Mouse (Mus musculus): Measurements from ENCODE around the gene Pdzd7. TPM values are rescaled to one million over a fixed set of nuclear protein-coding genes. Genes with fewer than 3 reads are reported as not detected.
A peak's percentile ranks its signal among the peaks of the same experiment; 100 is the strongest.

Pdzd7 gene
- total and polyA plus RNA-seq, 3 experiments: 0.17 to 0.20 TPM; not detected in 1

DNA sequence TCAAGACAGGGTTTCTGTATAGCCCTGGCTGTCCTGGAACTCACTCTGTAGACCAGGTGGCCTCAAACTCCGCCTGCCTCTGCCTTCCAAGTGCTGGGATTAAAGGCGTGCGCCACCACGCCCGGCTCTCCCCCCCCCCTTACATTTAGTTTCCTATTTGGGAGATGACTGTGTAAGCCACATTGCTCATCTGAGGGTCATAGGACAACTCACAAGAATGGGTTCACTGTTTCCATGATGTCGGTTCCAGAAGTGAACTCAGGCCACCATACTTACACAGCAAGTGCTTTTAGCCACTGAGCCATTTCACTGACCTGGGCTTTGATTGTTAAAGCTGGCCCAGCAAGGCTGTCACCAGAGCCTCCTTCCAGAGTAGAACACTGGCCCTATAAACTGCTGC, 68.4 kb downstream of the Pdzd7 start:
- Histone ChIP-seq H3K27me3 (replicated peaks) (no peaks in the 10 kb centered on the region), H3K27ac (ENCODE audit: insufficient read depth, low read depth) (peak overlapping the region; percentile 15), H3K4me3 (replicated peaks in 1 of 3; ENCODE audit: low read depth in 2 of 3, low read length in 2 of 3, poor library complexity in 1 of 3) (no peak overlapping the region), H3K9ac (ENCODE audit: insufficient read depth, low read depth) (no peak overlapping the region), H3K79me2 (replicated peaks; ENCODE audit: control insufficient read depth, extremely low read depth, insufficient read depth, poor library complexity, severe bottlenecking) (no peaks in the 10 kb centered on the region), H3K9me3 (replicated peaks; ENCODE audit: low read length) (no peaks in the 10 kb centered on the region), H3K36me3 (replicated peaks in 1 of 2; ENCODE audit: control insufficient read depth in 1 of 2, insufficient read depth in 1 of 2, low read length in 1 of 2) (peaks cover 61 to 86% of the 10 kb centered on the region in 2 experiments), H3K4me2 (ENCODE audit: insufficient read depth, low read depth, poor library complexity, severe bottlenecking) (no peak overlapping the region), H3K4me1 (ENCODE audit: control insufficient read depth in 1 of 2, insufficient read depth in 2 of 2) (peaks cover 11 to 52% of the 10 kb centered on the region in 2 experiments)
- no peak for TF ChIP-seq CTCF (conservative IDR thresholded peaks at IDR 0.05 in 1 of 2, IDR thresholded peaks at IDR 0.05 in 1 of 2; ENCODE audit: low read depth in 2 of 2, low read length in 2 of 2)
- TF ChIP-seq ETS1 (conservative IDR thresholded peaks at IDR 0.05; ENCODE audit: low read depth, low read length): peak; percentile 73
- TF ChIP-seq USF2 (conservative IDR thresholded peaks at IDR 0.05; ENCODE audit: low read depth, low read length): no peak
- peak; percentile 40; the same call in 1 of the 2 replicates for TF ChIP-seq JUN (IDR thresholded peaks at IDR 0.05; ENCODE audit: insufficient read depth, low read depth, low read length)
- TF ChIP-seq EP300 (IDR thresholded peaks at IDR 0.05; ENCODE audit: low read length): peak; percentile 43; the same call in 1 of the 2 replicates
- TF ChIP-seq HCFC1 (IDR thresholded peaks at IDR 0.05; ENCODE audit: low read depth, low read length): no peak
- TF ChIP-seq E2F4 (IDR thresholded peaks at IDR 0.05; ENCODE audit: insufficient replicate concordance, low read depth, low read length): no peak
- peak; percentile 75; the same call in 1 of the 2 replicates for TF ChIP-seq MEF2A (IDR thresholded peaks at IDR 0.05; ENCODE audit: borderline replicate concordance, low read depth, low read length)
- TF ChIP-seq MAZ (IDR thresholded peaks at IDR 0.05; ENCODE audit: low read depth, low read length): 0 out of 2 replicates have a peak, but pooled peaks have one; percentile 26
- dilution Hi-C loops (cut with MboI; ENCODE audit: extremely low pct_ligation_motif_present, extremely low pct_unique_long_range_greater_than_20kb, low sequenced_read_pairs): no loop called here
- in situ Hi-C loops (cut with MboI; ENCODE audit: low pct_ligation_motif_present, low pct_unique_long_range_greater_than_20kb, low sequenced_read_pairs): no loop called here
- DNase-seq (ENCODE audit: extremely low read depth): peak; percentile 51

Other genes starting within 250 kb of the Pdzd7 start
- gene Slf2, start 114.6 kb downstream of the Pdzd7 start, total RNA-seq (2012; rRNA removed): 22.2 and 22.6 TPM in 2 replicates
- gene Slf2, start 114.6 kb downstream of the Pdzd7 start, total RNA-seq (2014; rRNA removed): 22.9 and 25.3 TPM in 2 replicates
- gene Slf2, start 114.6 kb downstream of the Pdzd7 start, polyA plus RNA-seq (2012; ENCODE audit: insufficient read length, low read depth): 18.6 and 20.6 TPM in 2 replicates
- gene Sema4g, start 56.6 kb downstream of the Pdzd7 start, total RNA-seq (2012; rRNA removed): 0.55 and 1.1 TPM in 2 replicates
- gene Sema4g, start 56.6 kb downstream of the Pdzd7 start, total RNA-seq (2014; rRNA removed): 0.38 and 0.71 TPM in 2 replicates
- gene Sema4g, start 56.6 kb downstream of the Pdzd7 start, polyA plus RNA-seq (2012; ENCODE audit: insufficient read length, low read depth): 8.3 and 8.4 TPM in 2 replicates
- gene Twnk, start 40.1 kb downstream of the Pdzd7 start, total RNA-seq (2012; rRNA removed): 18.9 and 21.9 TPM in 2 replicates
- 12.4 and 14.0 TPM in 2 replicates for gene Twnk, start 40.1 kb downstream of the Pdzd7 start, total RNA-seq (2014; rRNA removed)
- gene Twnk, start 40.1 kb downstream of the Pdzd7 start, polyA plus RNA-seq (2012; ENCODE audit: insufficient read length, low read depth): 30.1 and 32.4 TPM in 2 replicates
- 72.7 and 76.6 TPM in 2 replicates for gene Mrpl43, start 39.3 kb downstream of the Pdzd7 start, total RNA-seq (2012; rRNA removed)
- 63.5 and 72.7 TPM in 2 replicates for gene Mrpl43, start 39.3 kb downstream of the Pdzd7 start, total RNA-seq (2014; rRNA removed)
- gene Mrpl43, start 39.3 kb downstream of the Pdzd7 start, polyA plus RNA-seq (2012; ENCODE audit: insufficient read length, low read depth): 75.1 and 77.9 TPM in 2 replicates
- gene Lzts2, start 31.3 kb downstream of the Pdzd7 start, total RNA-seq (2012; rRNA removed): 17.5 and 22.1 TPM in 2 replicates
- gene Lzts2, start 31.3 kb downstream of the Pdzd7 start, total RNA-seq (2014; rRNA removed): 0.68 and 0.73 TPM in 2 replicates
- gene Lzts2, start 31.3 kb downstream of the Pdzd7 start, polyA plus RNA-seq (2012; ENCODE audit: insufficient read length, low read depth): 2.2 and 3.1 TPM in 2 replicates
- gene Sfxn3, start 1.8 kb upstream of the Pdzd7 start, total RNA-seq (2012; rRNA removed): 2.4 and 3.6 TPM in 2 replicates
- 0.95 and 1.4 TPM in 2 replicates for gene Sfxn3, start 1.8 kb upstream of the Pdzd7 start, total RNA-seq (2014; rRNA removed)
- gene Sfxn3, start 1.8 kb upstream of the Pdzd7 start, polyA plus RNA-seq (2012; ENCODE audit: insufficient read length, low read depth): 3.1 and 4.2 TPM in 2 replicates
- gene Kazald1, start 29.5 kb upstream of the Pdzd7 start, total RNA-seq (2012; rRNA removed): 0.63 and 1.2 TPM in 2 replicates
- 0.23 and 0.27 TPM in 2 replicates for gene Kazald1, start 29.5 kb upstream of the Pdzd7 start, total RNA-seq (2014; rRNA removed)
- 0.31 and 0.44 TPM in 2 replicates for gene Kazald1, start 29.5 kb upstream of the Pdzd7 start, polyA plus RNA-seq (2012; ENCODE audit: insufficient read length, low read depth)
- gene Tlx1, start 105.0 kb upstream of the Pdzd7 start, total RNA-seq (2012; rRNA removed): not detected in 2 replicates
- not detected in 2 replicates for gene Tlx1, start 105.0 kb upstream of the Pdzd7 start, total RNA-seq (2014; rRNA removed)
- gene Tlx1, start 105.0 kb upstream of the Pdzd7 start, polyA plus RNA-seq (2012; ENCODE audit: insufficient read length, low read depth): not detected in 2 replicates
- gene Lbx1, start 190.1 kb upstream of the Pdzd7 start, total RNA-seq (2012; rRNA removed): not detected in 2 replicates
- gene Lbx1, start 190.1 kb upstream of the Pdzd7 start, total RNA-seq (2014; rRNA removed): not detected in 2 replicates
- not detected in 2 replicates for gene Lbx1, start 190.1 kb upstream of the Pdzd7 start, polyA plus RNA-seq (2012; ENCODE audit: insufficient read length, low read depth)